21 mouse cellular contexts compared by ENCODE assay signal in genomic region chr12:117282659-117283058, GRCm38 (mm10).
DNase-seq lines count a peak whose midpoint lies in the region; ATAC-seq and TF ChIP-seq lines count a peak whose summit lies in the region.
"Had no signal": no experiment of that assay in that cellular context is flagged by ENCODE, and none has a peak within 500 bp of the region (broad histone marks: within the 10 kb centered on the region; RNA-seq: fewer than 3 reads in every experiment).

No protein-coding gene starts in this region.

- no peaks in the 10 kb centered on the region for H3K4me1 ChIP-seq in forebrain, embryonic 15.5 days
- H3K4me1 ChIP-seq in forebrain, embryonic 16.5 days (replicated peaks; ENCODE audit: control insufficient read depth, insufficient read depth, low read length): no peaks in the 10 kb centered on the region
- H3K4me1 ChIP-seq in hindbrain, embryonic 14.5 days (replicated peaks; ENCODE audit: control insufficient read depth, insufficient read depth, low read length): no peaks in the 10 kb centered on the region
- H3K4me1 ChIP-seq in hindbrain, postnatal 0 days (ENCODE audit: insufficient read depth, low read length): no peaks in the 10 kb centered on the region
- H3K4me1 ChIP-seq in midbrain, embryonic 12.5 days: peaks cover 7% of the 10 kb centered on the region; the same call in 1 of the 2 replicates
- peaks cover 15% of the 10 kb centered on the region; the same call in 1 of the 2 replicates for H3K4me1 ChIP-seq in midbrain, embryonic 14.5 days (ENCODE audit: control insufficient read depth, insufficient read depth, low read length)
- no peaks in the 10 kb centered on the region for H3K4me1 ChIP-seq in heart, embryonic 11.5 days (ENCODE audit: control insufficient read depth, insufficient read depth, low read length)
- H3K4me1 ChIP-seq: embryonic facial prominence, embryonic 12.5 days; heart, embryonic 13.5 days; intestine, embryonic 15.5 days had no signal

- no peaks in the 10 kb centered on the region for H3K9me3 ChIP-seq in forebrain, embryonic 15.5 days
- H3K9me3 ChIP-seq in forebrain, embryonic 16.5 days (ENCODE audit: control insufficient read depth, low read length): no peaks in the 10 kb centered on the region
- H3K9me3 ChIP-seq in hindbrain, embryonic 14.5 days (ENCODE audit: control insufficient read depth, low read length): no peaks in the 10 kb centered on the region
- no peaks in the 10 kb centered on the region for H3K9me3 ChIP-seq in hindbrain, postnatal 0 days (ENCODE audit: low read length)
- H3K9me3 ChIP-seq in midbrain, embryonic 12.5 days: no peaks in the 10 kb centered on the region
- no peaks in the 10 kb centered on the region for H3K9me3 ChIP-seq in midbrain, embryonic 14.5 days (ENCODE audit: control insufficient read depth, low read length)
- H3K9me3 ChIP-seq in heart, embryonic 11.5 days (replicated peaks; ENCODE audit: control insufficient read depth, low read length): no peaks in the 10 kb centered on the region
- H3K9me3 ChIP-seq: embryonic facial prominence, embryonic 12.5 days; heart, embryonic 13.5 days; intestine, embryonic 15.5 days had no signal

- 0 out of 2 replicates have a peak overlapping the region, but pooled peaks have one; percentile 27 for H3K27ac ChIP-seq in forebrain, embryonic 15.5 days (replicated peaks)
- no peak overlapping the region for H3K27ac ChIP-seq in forebrain, embryonic 16.5 days (ENCODE audit: low read length)
- H3K27ac ChIP-seq in hindbrain, embryonic 14.5 days: 0 out of 2 replicates have a peak overlapping the region, but pooled peaks have one; percentile 41
- H3K27ac ChIP-seq in hindbrain, postnatal 0 days: no peak overlapping the region
- H3K27ac ChIP-seq in midbrain, embryonic 12.5 days (replicated peaks): peak overlapping the region; percentile 60
- peak overlapping the region; percentile 63 for H3K27ac ChIP-seq in midbrain, embryonic 14.5 days (replicated peaks; ENCODE audit: low read depth, low read length)
- no peak overlapping the region for H3K27ac ChIP-seq in heart, embryonic 11.5 days (ENCODE audit: low read depth, low read length)
- H3K27ac ChIP-seq: embryonic facial prominence, embryonic 12.5 days; heart, embryonic 13.5 days; intestine, embryonic 15.5 days had no signal

- DNase-seq in hindbrain, embryonic 14.5 days (ENCODE audit: low spot score): no peak
- DNase-seq in hindbrain, postnatal 0 days (ENCODE audit: low spot score): no peak
- no peak for DNase-seq in midbrain, embryonic 14.5 days
- DNase-seq in urinary bladder, adult 18-20 months (ENCODE audit: low spot score in 2 of 2): no peak
- DNase-seq: adrenal gland, postnatal 14 days; cerebellum, adult 11-12 months; cerebellum, adult 9-10 months; cerebellum, postnatal 25 days; gastrocnemius, postnatal 14 days; heart, postnatal 36 days had no signal

- no peak for TF ChIP-seq CTCF in hindbrain, postnatal 0 days (IDR thresholded peaks at IDR 0.05; ENCODE audit: low read depth)

- no peak overlapping the region for H3K4me2 ChIP-seq in forebrain, embryonic 15.5 days (replicated peaks)
- H3K4me2 ChIP-seq in forebrain, embryonic 16.5 days (ENCODE audit: low read length): no peak overlapping the region
- H3K4me2 ChIP-seq in hindbrain, embryonic 14.5 days (replicated peaks): no peak overlapping the region
- no peak overlapping the region for H3K4me2 ChIP-seq in hindbrain, postnatal 0 days (ENCODE audit: low read depth, low read length)
- no peak overlapping the region for H3K4me2 ChIP-seq in midbrain, embryonic 12.5 days (replicated peaks)
- no peak overlapping the region for H3K4me2 ChIP-seq in midbrain, embryonic 14.5 days (ENCODE audit: low read length)
- no peak overlapping the region for H3K4me2 ChIP-seq in heart, embryonic 11.5 days
- H3K4me2 ChIP-seq: embryonic facial prominence, embryonic 12.5 days; heart, embryonic 13.5 days; intestine, embryonic 15.5 days had no signal

- no peak for ATAC-seq in forebrain, embryonic 15.5 days (replicated peaks)
- no peak for ATAC-seq in forebrain, embryonic 16.5 days
- no peak for ATAC-seq in hindbrain, embryonic 14.5 days (ENCODE audit: low FRiP score)
- ATAC-seq in hindbrain, postnatal 0 days: no peak
- ATAC-seq in midbrain, embryonic 12.5 days (ENCODE audit: low FRiP score, low read depth): no peak
- no peak for ATAC-seq in midbrain, embryonic 14.5 days (ENCODE audit: low FRiP score, low TSS enrichment)
- no peak for ATAC-seq in heart, embryonic 11.5 days (replicated peaks; ENCODE audit: insufficient number of reproducible peaks, low FRiP score, low TSS enrichment)
- ATAC-seq: activated CD4-positive, CD25-positive, alpha-beta regulatory T cell, adult 4 months; forebrain, embryonic 14.5 days; intestine, embryonic 15.5 days; Patski had no signal

- H3K4me3 ChIP-seq in forebrain, embryonic 15.5 days: no peak overlapping the region
- H3K4me3 ChIP-seq in forebrain, embryonic 16.5 days (replicated peaks; ENCODE audit: low read length): no peak overlapping the region
- H3K4me3 ChIP-seq in hindbrain, embryonic 14.5 days (replicated peaks; ENCODE audit: low read length): no peak overlapping the region
- no peak overlapping the region for H3K4me3 ChIP-seq in hindbrain, postnatal 0 days (ENCODE audit: low read length)
- no peak overlapping the region for H3K4me3 ChIP-seq in midbrain, embryonic 12.5 days
- no peak overlapping the region for H3K4me3 ChIP-seq in midbrain, embryonic 14.5 days (replicated peaks; ENCODE audit: low read depth, low read length)
- H3K4me3 ChIP-seq in heart, embryonic 11.5 days (ENCODE audit: low read depth, low read length): no peak overlapping the region
- H3K4me3 ChIP-seq: embryonic facial prominence, embryonic 12.5 days; heart, embryonic 13.5 days; intestine, embryonic 15.5 days had no signal

- no peaks in the 10 kb centered on the region for H3K27me3 ChIP-seq in forebrain, embryonic 15.5 days
- H3K27me3 ChIP-seq in forebrain, embryonic 16.5 days (replicated peaks; ENCODE audit: control insufficient read depth, insufficient read depth, low read length): no peaks in the 10 kb centered on the region
- H3K27me3 ChIP-seq in hindbrain, embryonic 14.5 days (ENCODE audit: control insufficient read depth, insufficient read depth, low read length): no peaks in the 10 kb centered on the region
- no peaks in the 10 kb centered on the region for H3K27me3 ChIP-seq in hindbrain, postnatal 0 days (ENCODE audit: insufficient read depth, low read length)
- H3K27me3 ChIP-seq in midbrain, embryonic 12.5 days: no peaks in the 10 kb centered on the region
- no peaks in the 10 kb centered on the region for H3K27me3 ChIP-seq in midbrain, embryonic 14.5 days (ENCODE audit: control insufficient read depth, insufficient read depth, low read length)
- no peaks in the 10 kb centered on the region for H3K27me3 ChIP-seq in heart, embryonic 11.5 days (ENCODE audit: control insufficient read depth, insufficient read depth, low read length)
- H3K27me3 ChIP-seq: CH12.LX; embryonic facial prominence, embryonic 12.5 days; intestine, embryonic 15.5 days had no signal

- WGBS in forebrain, embryonic 15.5 days: 89% methylated on average over 2 of the region's 2 CpGs
- 87% methylated on average over 2 of the region's 2 CpGs for WGBS in forebrain, embryonic 16.5 days
- WGBS in hindbrain, embryonic 14.5 days: 85% methylated on average over 2 of the region's 2 CpGs
- WGBS in hindbrain, postnatal 0 days: 82% methylated on average over 2 of the region's 2 CpGs
- WGBS in midbrain, embryonic 12.5 days: 80% methylated on average over 2 of the region's 2 CpGs
- 76% methylated on average over 2 of the region's 2 CpGs for WGBS in midbrain, embryonic 14.5 days
- WGBS in heart, embryonic 11.5 days (ENCODE audit: insufficient replicate concordance): 75% methylated on average over 2 of the region's 2 CpGs

- peaks cover 3% of the 10 kb centered on the region; the same call in 1 of the 2 replicates for H3K36me3 ChIP-seq in forebrain, embryonic 15.5 days
- H3K36me3 ChIP-seq in forebrain, embryonic 16.5 days (ENCODE audit: control insufficient read depth, insufficient read depth): no peaks in the 10 kb centered on the region; the same call in 1 of the 2 replicates
- H3K36me3 ChIP-seq in hindbrain, embryonic 14.5 days (replicated peaks; ENCODE audit: control insufficient read depth, insufficient read depth): peaks cover 13% of the 10 kb centered on the region
- no peaks in the 10 kb centered on the region for H3K36me3 ChIP-seq in hindbrain, postnatal 0 days (ENCODE audit: insufficient read depth, low read length)
- peaks cover 22% of the 10 kb centered on the region for H3K36me3 ChIP-seq in midbrain, embryonic 12.5 days
- H3K36me3 ChIP-seq in midbrain, embryonic 14.5 days (ENCODE audit: control insufficient read depth, insufficient read depth, low read length): peaks cover 16% of the 10 kb centered on the region
- no peaks in the 10 kb centered on the region for H3K36me3 ChIP-seq in heart, embryonic 11.5 days (ENCODE audit: control insufficient read depth, insufficient read depth, low read length)
- H3K36me3 ChIP-seq: embryonic facial prominence, embryonic 12.5 days; heart, embryonic 13.5 days; intestine, embryonic 15.5 days had no signal

- no peak overlapping the region for H3K9ac ChIP-seq in forebrain, embryonic 15.5 days (replicated peaks)
- no peak overlapping the region for H3K9ac ChIP-seq in forebrain, embryonic 16.5 days (replicated peaks; ENCODE audit: low read depth, low read length)
- H3K9ac ChIP-seq in hindbrain, embryonic 14.5 days: no peak overlapping the region
- H3K9ac ChIP-seq in hindbrain, postnatal 0 days (replicated peaks; ENCODE audit: low read length): no peak overlapping the region
- no peak overlapping the region for H3K9ac ChIP-seq in midbrain, embryonic 12.5 days (replicated peaks)
- no peak overlapping the region for H3K9ac ChIP-seq in midbrain, embryonic 14.5 days (replicated peaks; ENCODE audit: low read length)
- no peak overlapping the region for H3K9ac ChIP-seq in heart, embryonic 11.5 days (ENCODE audit: low read depth, low read length)
- H3K9ac ChIP-seq: embryonic facial prominence, embryonic 12.5 days; heart, embryonic 13.5 days; intestine, embryonic 15.5 days had no signal

Comparison
In these comparisons a context has a peak if more than half of its experiments do, and no peak if none do; other contexts are left out.
1. H3K27ac ChIP-seq: peak in forebrain, embryonic 15.5 days (single experiment), hindbrain, embryonic 14.5 days (single experiment), midbrain, embryonic 12.5 days (single experiment) and midbrain, embryonic 14.5 days (single experiment); none in forebrain, embryonic 16.5 days (single experiment), hindbrain, postnatal 0 days (single experiment) and heart, embryonic 11.5 days (single experiment).